In the genomic region with DNA sequence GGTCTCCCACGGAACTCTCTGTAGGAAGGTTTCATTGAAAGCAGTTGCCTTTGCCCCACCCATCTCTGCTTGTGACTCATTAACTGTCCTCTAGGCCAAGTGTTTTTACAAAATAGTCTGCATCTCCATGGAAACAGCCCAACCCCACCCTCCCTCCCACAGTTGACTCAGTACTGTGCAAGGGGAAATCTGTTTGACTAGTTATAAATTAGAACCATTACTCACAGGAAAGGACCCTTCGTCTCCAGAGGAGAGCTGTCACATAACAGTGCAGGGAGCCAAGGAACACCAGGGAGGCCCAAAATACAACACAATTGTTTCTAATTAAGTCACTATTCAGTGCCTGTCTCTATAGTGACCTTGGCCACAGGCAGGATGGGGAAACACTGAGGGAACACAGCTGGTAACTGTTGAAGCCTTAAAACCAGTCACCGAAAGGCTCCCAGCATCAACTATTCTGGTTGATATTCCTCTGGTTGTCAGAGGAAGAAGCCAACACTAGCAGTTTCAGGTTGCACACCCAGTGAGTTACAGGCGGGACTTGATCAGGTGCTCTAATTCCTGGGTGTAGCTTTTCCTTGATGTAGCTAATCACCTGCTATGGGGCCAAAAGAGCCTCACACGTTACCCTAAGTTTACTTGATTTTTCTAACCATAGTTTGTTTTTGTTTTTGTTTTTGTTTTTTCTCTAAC, we compare ENCODE assay signal across 9 mouse cellular contexts. TPM values are rescaled to one million over a fixed set of nuclear protein-coding genes. Genes with fewer than 3 reads are reported as not detected.
DNase-seq lines count a peak whose midpoint lies in the region; ATAC-seq and TF ChIP-seq lines count a peak whose summit lies in the region.
"Had no signal": no experiment of that assay in that cellular context is flagged by ENCODE, and none has a peak within 500 bp of the region (broad histone marks: within the 10 kb centered on the region; RNA-seq: fewer than 3 reads in every experiment).

No protein-coding gene starts in this region.

- WGBS in forebrain, postnatal 0 days, result 30% methylated on average over 5 of the region's 5 CpGs
- WGBS in hindbrain, embryonic 12.5 days, result 24% methylated on average over 5 of the region's 5 CpGs
- 25% methylated on average over 5 of the region's 5 CpGs for WGBS in lung, embryonic 15.5 days

- no peaks in the 10 kb centered on the region for H3K27me3 ChIP-seq in forebrain, postnatal 0 days (ENCODE audit: insufficient read depth, low read length)
- H3K27me3 ChIP-seq in hindbrain, embryonic 12.5 days, result no peaks in the 10 kb centered on the region
- H3K27me3 ChIP-seq in lung, embryonic 15.5 days, result no peaks in the 10 kb centered on the region

- H3K4me3 ChIP-seq in forebrain, postnatal 0 days (ENCODE audit: low read depth, low read length), result no peak overlapping the region
- no peak overlapping the region for H3K4me3 ChIP-seq in hindbrain, embryonic 12.5 days
- H3K4me3 ChIP-seq in lung, embryonic 15.5 days, result no peak overlapping the region

- no peaks in the 10 kb centered on the region for H3K9me3 ChIP-seq in forebrain, postnatal 0 days (ENCODE audit: low read length)
- H3K9me3 ChIP-seq in hindbrain, embryonic 12.5 days (replicated peaks), result no peaks in the 10 kb centered on the region
- no peaks in the 10 kb centered on the region for H3K9me3 ChIP-seq in lung, embryonic 15.5 days

- no peak for TF ChIP-seq CTCF in forebrain, postnatal 0 days (IDR thresholded peaks at IDR 0.05; ENCODE audit: low read depth)

- no peak overlapping the region for H3K27ac ChIP-seq in forebrain, postnatal 0 days (ENCODE audit: low read depth, low read length)
- H3K27ac ChIP-seq in hindbrain, embryonic 12.5 days, result no peak overlapping the region
- H3K27ac ChIP-seq in lung, embryonic 15.5 days, result peak overlapping the region; percentile 58; the same call in 1 of the 2 replicates

- H3K4me1 ChIP-seq in forebrain, postnatal 0 days (ENCODE audit: insufficient read depth), result no peaks in the 10 kb centered on the region
- H3K4me1 ChIP-seq in hindbrain, embryonic 12.5 days, result peaks cover 5% of the 10 kb centered on the region; the same call in 1 of the 2 replicates
- peaks cover 15% of the 10 kb centered on the region for H3K4me1 ChIP-seq in lung, embryonic 15.5 days

- no peak overlapping the region for H3K9ac ChIP-seq in forebrain, postnatal 0 days
- no peak overlapping the region for H3K9ac ChIP-seq in hindbrain, embryonic 12.5 days
- no peak overlapping the region for H3K9ac ChIP-seq in lung, embryonic 15.5 days

- peak; percentile 94 for ATAC-seq in forebrain, postnatal 0 days
- peak; percentile 85 for ATAC-seq in hindbrain, embryonic 12.5 days (ENCODE audit: low FRiP score)
- ATAC-seq in lung, embryonic 15.5 days (ENCODE audit: borderline replicate concordance, extremely low read depth, low FRiP score, low TSS enrichment), result peak; percentile 92

- no peak overlapping the region for H3K4me2 ChIP-seq in forebrain, postnatal 0 days (ENCODE audit: low read depth)
- H3K4me2 ChIP-seq in hindbrain, embryonic 12.5 days (replicated peaks), result no peak overlapping the region
- H3K4me2 ChIP-seq in lung, embryonic 15.5 days, result no peak overlapping the region

- no peaks in the 10 kb centered on the region for H3K36me3 ChIP-seq in forebrain, postnatal 0 days (ENCODE audit: insufficient read depth)
- H3K36me3 ChIP-seq in hindbrain, embryonic 12.5 days, result no peaks in the 10 kb centered on the region
- no peaks in the 10 kb centered on the region for H3K36me3 ChIP-seq in lung, embryonic 15.5 days

- peak; percentile 87 for DNase-seq in CD4-positive helper T cell, adult 2 months (ENCODE audit: low read depth, low spot score)
- DNase-seq in adrenal gland, adult 8-10 months, result peak; percentile 74
- peak; percentile 10 for DNase-seq in forebrain, postnatal 0 days
- DNase-seq in layer of hippocampus, adult 9-10 months (ENCODE audit: low spot score), result peak; percentile 8
- DNase-seq in ovary, postnatal 14 days (ENCODE audit: low spot score), result peak; percentile 45
- DNase-seq in cerebellum, adult 11-12 months, result no peak

RNA-seq across cellular contexts. Expression of a gene that starts 42.5 kb away (rescaled TPM):
- total RNA-seq in adrenal gland, adult 8-10 months (2022), result 100 to 1,000 TPM; 108 to 159 (median 130) TPM
- 139 and 198 TPM in 2 replicates for total RNA-seq in forebrain, postnatal 0 days (2014; rRNA removed)
- 187 and 244 TPM in 2 replicates for polyA plus RNA-seq in forebrain, postnatal 0 days (2015; fragmentation: Nextera tagmentation; extraction: Ambion mirVana)
- 233 and 244 TPM in 2 replicates for polyA plus RNA-seq in hindbrain, embryonic 12.5 days (2016; fragmentation: Nextera tagmentation; extraction: Ambion mirVana)
- polyA plus RNA-seq in lung, embryonic 15.5 days (2015; fragmentation: Nextera tagmentation; extraction: Ambion mirVana), result 277 and 280 TPM in 2 replicates

RNA-seq across cellular contexts. Expression of a gene that starts 55.1 kb away (rescaled TPM):
- not detected for total RNA-seq in adrenal gland, adult 8-10 months (2022)
- not detected in 2 replicates for total RNA-seq in forebrain, postnatal 0 days (2014; rRNA removed)
- polyA plus RNA-seq in forebrain, postnatal 0 days (2015; fragmentation: Nextera tagmentation; extraction: Ambion mirVana), result not detected in 2 replicates
- not detected in 2 replicates for polyA plus RNA-seq in hindbrain, embryonic 12.5 days (2016; fragmentation: Nextera tagmentation; extraction: Ambion mirVana)
- polyA plus RNA-seq in lung, embryonic 15.5 days (2015; fragmentation: Nextera tagmentation; extraction: Ambion mirVana), result not detected in 2 replicates
- polyA plus RNA-seq: cortical plate, adult 2 months had no signal
